Mouse (Mus musculus) C2C12 (cell line): ENCODE measurements around the gene Itch. TPM values are rescaled to one million over a fixed set of nuclear protein-coding genes. Genes with fewer than 3 reads are reported as not detected.

Experiments
- H3K27me3 ChIP-seq: one replicate; pipeline ENCODE4 v1.6.1; 2011; ENCODE audit not compliant: control insufficient read depth, insufficient read depth, insufficient read length
- H3K36me3 ChIP-seq: one replicate; pipeline ENCODE4 v1.6.1; 2011; ENCODE audit not compliant: control insufficient read depth, insufficient read depth
- H3K4me3 ChIP-seq: one replicate; pipeline ENCODE4 v1.5.1; 2011; ENCODE audit warnings: mild to moderate bottlenecking, control low read depth; ENCODE audit not compliant: poor library complexity, insufficient read depth, severe bottlenecking
- H3K79me2 ChIP-seq: one replicate; pipeline ENCODE4 v1.6.1; 2011; ENCODE audit not compliant: control insufficient read depth, insufficient read depth
- H3K79me3 ChIP-seq: one replicate; pipeline ENCODE4 v1.6.1; 2011; ENCODE audit warnings: low read depth, control low read depth
- H3ac ChIP-seq: one replicate; pipeline ENCODE3; 2011; ENCODE audit warnings: low read depth; ENCODE audit not compliant: control insufficient read depth, insufficient read length
- CEBPB ChIP-seq: IDR thresholded peaks from one replicate; pipeline ENCODE4 v1.6.1; 2011; ENCODE audit warnings: low read depth, mild to moderate bottlenecking, control low read depth, moderate library complexity
- CTCF ChIP-seq: IDR thresholded peaks from one replicate; pipeline ENCODE4 v1.5.1; 2011; ENCODE audit not compliant: control insufficient read depth, insufficient read depth, insufficient read length
- FOSL1 ChIP-seq: IDR thresholded peaks from one replicate; pipeline ENCODE4 v1.8.0; 2011; ENCODE audit warnings: mild to moderate bottlenecking, low read length; ENCODE audit not compliant: poor library complexity, insufficient read depth, severe bottlenecking
- MAX ChIP-seq: IDR thresholded peaks from one replicate; pipeline ENCODE4 v1.6.1; 2011; ENCODE audit warnings: mild to moderate bottlenecking, control low read depth
- MYOD1 ChIP-seq: IDR thresholded peaks from one replicate; pipeline ENCODE4 v1.6.1; 2011; ENCODE audit warnings: low read depth; ENCODE audit not compliant: control insufficient read depth, insufficient read length
- MYOG ChIP-seq: IDR thresholded peaks from one replicate; pipeline ENCODE4 v1.6.1; 2011; ENCODE audit not compliant: control insufficient read depth, insufficient read length; ENCODE audit errors: extremely low read depth
- USF1 ChIP-seq: IDR thresholded peaks from one replicate; pipeline ENCODE4 v1.6.1; 2011; ENCODE audit warnings: low read depth, mild to moderate bottlenecking, control low read depth, moderate library complexity
- long read RNA-seq, 2 experiments: library from polyadenylated mRNA; unstranded; transcript quantifications; one replicate each; pipeline ENCODE4 v2.0.0; 2019 to 2020
- polyA plus RNA-seq: library from polyadenylated mRNA; unstranded; fragments of >200 nt; fragmentation: generic; extraction: Trizol; gene quantifications from one replicate; pipeline ENCODE4 v1.2.1, GENCODE M21; 2012; ENCODE audit warnings: missing spikeins

Itch gene
- 7.9 TPM for polyA plus RNA-seq
- long read RNA-seq, experiment 1, full-length matches to known transcripts: 1 of 7 reads
- long read RNA-seq, experiment 1, partial matches to known transcripts: 1 of 7 reads
- long read RNA-seq, experiment 1, other reads (novel, unspliced or antisense): 5 of 7 reads
- long read RNA-seq, experiment 2, full-length matches to known transcripts: 86 of 111 reads
- long read RNA-seq, experiment 2, partial matches to known transcripts: 8 of 111 reads
- long read RNA-seq, experiment 2, other reads (novel, unspliced or antisense): 17 of 111 reads

GRCm38 (mm10) chr2:155133011-155133976 is at the start of gene Itch:
TSS of gene Itch (plus strand) at chr2:155133509.
- H3K79me3 ChIP-seq: peaks cover 29% of the 10 kb centered on the region
- peak within 1 kb of the TSS; percentile 98 for H3ac ChIP-seq
- H3K36me3 ChIP-seq: peaks cover 8% of the 10 kb centered on the region
- no peaks in the 10 kb centered on the region for H3K27me3 ChIP-seq
- H3K4me3 ChIP-seq: peak within 1 kb of the TSS; percentile 82
- H3K79me2 ChIP-seq: peaks cover 47% of the 10 kb centered on the region
- TF ChIP-seq FOSL1 (no peak), MYOG (no peak)

- Histone ChIP-seq H3K79me3 (no peaks in the 10 kb centered on the region), H3K36me3 (no peaks in the 10 kb centered on the region), H3K4me3 (no peak overlapping the region), H3K79me2 (no peaks in the 10 kb centered on the region), H3K27me3 (no peaks in the 10 kb centered on the region), H3ac (no peak overlapping the region)
- no peak for TF ChIP-seq USF1
- no peak for TF ChIP-seq FOSL1
- TF ChIP-seq MYOG: no peak
- no peak for TF ChIP-seq MYOD1
- no peak for TF ChIP-seq CTCF
- TF ChIP-seq CEBPB: no peak
- no peak for TF ChIP-seq MAX
Observed at GRCm38 (mm10) chr2:155084546-155084945, 48.8 kb upstream of the Itch start.

- Histone ChIP-seq H3ac (no peak overlapping the region), H3K79me3 (no peaks in the 10 kb centered on the region), H3K79me2 (no peaks in the 10 kb centered on the region), H3K36me3 (no peaks in the 10 kb centered on the region), H3K4me3 (no peak overlapping the region), H3K27me3 (no peaks in the 10 kb centered on the region)
- no peak for TF ChIP-seq USF1
- TF ChIP-seq CEBPB: no peak
- no peak for TF ChIP-seq FOSL1
- TF ChIP-seq MYOG: no peak
- TF ChIP-seq MYOD1: no peak
Observed at GRCm38 (mm10) chr2:155086328-155086727, 47.0 kb upstream of the Itch start.

- Histone ChIP-seq H3K4me3 (no peak overlapping the region), H3K79me3 (no peaks in the 10 kb centered on the region), H3K36me3 (no peaks in the 10 kb centered on the region), H3K27me3 (no peaks in the 10 kb centered on the region), H3K79me2 (no peaks in the 10 kb centered on the region), H3ac (no peak overlapping the region)
- TF ChIP-seq FOSL1: no peak
- no peak for TF ChIP-seq USF1
- TF ChIP-seq CTCF: no peak
- no peak for TF ChIP-seq MAX
- TF ChIP-seq MYOD1: no peak
- TF ChIP-seq CEBPB: no peak
- TF ChIP-seq MYOG: no peak
Observed at GRCm38 (mm10) chr2:155088264-155088663, 45.0 kb upstream of the Itch start.

GRCm38 (mm10) chr2:155090909-155091742 is 42.2 kb upstream of the Itch start:
- TF ChIP-seq MYOG: no peak
- TF ChIP-seq CTCF: no peak
- no peak for TF ChIP-seq MYOD1
- TF ChIP-seq USF1: no peak
- TF ChIP-seq CEBPB: no peak
- no peak for TF ChIP-seq FOSL1
- no peak for TF ChIP-seq MAX
- no peaks in the 10 kb centered on the region for H3K36me3 ChIP-seq
- H3K79me3 ChIP-seq: no peaks in the 10 kb centered on the region
- H3K4me3 ChIP-seq: no peak overlapping the region
- no peaks in the 10 kb centered on the region for H3K79me2 ChIP-seq
- no peak overlapping the region for H3ac ChIP-seq
- no peaks in the 10 kb centered on the region for H3K27me3 ChIP-seq
